Mouse (Mus musculus): Measurements from ENCODE around the gene Acvr2b.

DNA sequence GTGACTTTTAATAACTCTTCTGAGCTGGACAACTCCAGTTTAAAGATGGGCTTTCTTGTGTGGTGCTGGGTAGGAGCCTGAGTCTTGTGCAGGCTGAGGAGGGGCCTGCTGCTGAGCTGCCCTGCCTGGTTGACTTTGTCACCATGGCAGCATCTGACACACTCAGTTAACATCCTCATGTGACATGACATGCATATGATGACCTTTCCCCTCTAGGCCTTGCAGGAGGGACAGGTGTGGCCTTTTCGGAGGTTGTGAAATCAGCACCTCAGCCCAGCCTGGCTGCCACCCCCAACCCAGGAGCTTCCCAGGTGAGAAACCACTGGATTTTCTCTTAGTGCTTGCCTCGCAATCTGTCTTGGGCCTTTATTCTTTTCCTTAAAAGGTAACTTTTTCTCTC, 11.7 kb upstream of the Acvr2b start:
- TF ChIP-seq EP300 (IDR thresholded peaks at IDR 0.05; ENCODE audit: low read depth) (no peak), CTCF (IDR thresholded peaks at IDR 0.05; ENCODE audit: low read depth) (no peak)

All from heart, postnatal 0 days (tissue).